Mouse (Mus musculus) liver, embryonic 14.5 days (tissue): ENCODE results near the gene Cspg4. TPM values are rescaled to one million over a fixed set of nuclear protein-coding genes. Genes with fewer than 3 reads are reported as not detected.

Source experiments
- ATAC-seq: fragments of 200-750 bp; cut with Nextera tagmentation; 2 replicates; pipeline ENCODE4 v1.8.0; 2017; ENCODE audit warnings: moderate number of reproducible peaks, mild to moderate bottlenecking, moderate library complexity; ENCODE audit not compliant: insufficient read depth
- DNase-seq, 3 experiments: peaks; one replicate each; pipeline ENCODE4 v3.0.0-alpha.2; 2012 to 2013; ENCODE audit warnings: low read depth in 3 of 3, low spot score in 3 of 3
- H3K27ac ChIP-seq: fragments of 300-500 bp; sonication (generic); 2 replicates; pipeline ENCODE4 v1.5.1; 2014; ENCODE audit warnings: moderate library complexity, mild to moderate bottlenecking, control low read depth, inconsistent platforms
- H3K27me3 ChIP-seq: fragments of 300-500 bp; sonication (generic); 2 replicates; pipeline ENCODE4 v1.6.1; 2014; ENCODE audit warnings: mild to moderate bottlenecking, low read length, moderate library complexity; ENCODE audit not compliant: control insufficient read depth, insufficient read depth
- H3K36me3 ChIP-seq: fragments of 300-500 bp; sonication (generic); replicated peaks from 2 replicates; pipeline ENCODE4 v1.6.1; 2014; ENCODE audit warnings: low read depth; ENCODE audit not compliant: control insufficient read depth, insufficient read depth
- H3K4me1 ChIP-seq, 2 experiments: fragments of 200-500 bp in 1 of 2; fragments of 300-500 bp in 1 of 2; sonication (generic) in 1 of 2; replicated peaks; 2 replicates each; pipeline ENCODE4 v1.6.1; 2012 to 2014; ENCODE audit warnings: antibody characterized with exemption in 1 of 2, inconsistent platforms in 1 of 2, low read length in 1 of 2; ENCODE audit not compliant: control insufficient read depth in 2 of 2, insufficient read depth in 2 of 2
- H3K4me2 ChIP-seq: fragments of 300-500 bp; sonication (generic); 2 replicates; pipeline ENCODE4 v1.6.1; 2014; ENCODE audit warnings: low read depth, mild to moderate bottlenecking, control low read depth, moderate library complexity
- H3K4me3 ChIP-seq, 2 experiments: fragments of 200-500 bp in 1 of 2; fragments of 300-500 bp in 1 of 2; sonication (generic) in 1 of 2; 2 replicates each; pipeline ENCODE4 v1.5.1; 2012 to 2014; ENCODE audit warnings: low read depth in 2 of 2, low read length in 2 of 2, mild to moderate bottlenecking in 2 of 2, control low read depth in 1 of 2, inconsistent platforms in 1 of 2, moderate library complexity in 1 of 2; ENCODE audit not compliant: insufficient read depth in 1 of 2
- H3K9ac ChIP-seq: fragments of 300-500 bp; sonication (generic); replicated peaks from 2 replicates; pipeline ENCODE4 v1.6.1; 2014; ENCODE audit warnings: mild to moderate bottlenecking, control low read depth, moderate library complexity
- H3K9me3 ChIP-seq: fragments of 300-500 bp; sonication (generic); 2 replicates; pipeline ENCODE4 v1.6.1; 2016; ENCODE audit warnings: low read length, mixed read lengths; ENCODE audit not compliant: control insufficient read depth
- CTCF ChIP-seq: IDR thresholded peaks from 2 replicates; pipeline ENCODE4 v1.5.1; 2016; ENCODE audit warnings: antibody characterized with exemption, low read depth, control low read depth
- EP300 ChIP-seq: IDR thresholded peaks from 2 replicates; pipeline ENCODE4 v1.6.1; 2016; ENCODE audit warnings: antibody characterized with exemption, low read depth
- WGBS: fragments of 180-500 bp; shearing (Covaris S2); extraction: QIAGEN DNeasy Blood & Tissue Kit; methylation state at CpG from one replicate; pipeline ENCODE4 v1.1.7; 2014; ENCODE audit not compliant: insufficient replicate concordance; 5-methylcytosine and 5-hydroxymethylcytosine counted together
- polyA plus RNA-seq, 2 experiments: library from polyadenylated mRNA; depleted of rRNA in 1 of 2; stranded (reverse) in 1 of 2; unstranded in 1 of 2; fragments of >200 nt; fragmentation: Nextera tagmentation in 1 of 2; extraction: Ambion mirVana in 1 of 2; gene quantifications; 2 replicates each; pipeline versions ENCODE4 v1.2.1 to v1.2.3; 2012 to 2014

Cspg4 gene
- polyA plus RNA-seq (2012; rRNA removed) (0.16 and 0.19 TPM in 2 replicates), polyA plus RNA-seq (2014; fragmentation: Nextera tagmentation; extraction: Ambion mirVana) (0.08 and 0.32 TPM in 2 replicates)

GRCm38 (mm10) chr9:56864832-56865231 is at the start of gene Cspg4:
Cspg4 (plus strand) TSS chr9:56865033.
- DNase-seq (no peak), ATAC-seq (no peak)
- 0 out of 4 replicates have a peak within 1 kb of the TSS, but pooled peaks of 1 of the 2 experiments have one; percentile 5 for H3K4me3 ChIP-seq
- WGBS: 9% methylated on average over 24 of the region's 24 CpGs
- no peak within 1 kb of the TSS for H3K9ac ChIP-seq
- H3K27ac ChIP-seq: no peak within 1 kb of the TSS
- H3K27me3 ChIP-seq: no peaks in the 10 kb centered on the region; the same call in none of the 2 replicates
- no peaks in the 10 kb centered on the region for H3K9me3 ChIP-seq
- H3K4me2 ChIP-seq: peak within 1 kb of the TSS; percentile 3; the same call in 1 of the 2 replicates
- no peak for TF ChIP-seq CTCF
- TF ChIP-seq EP300: no peak
- H3K4me1 ChIP-seq: no peaks in the 10 kb centered on the region
- no peaks in the 10 kb centered on the region for H3K36me3 ChIP-seq

- Histone ChIP-seq H3K27ac (no peak overlapping the region), H3K9ac (no peak overlapping the region), H3K36me3 (no peaks in the 10 kb centered on the region), H3K4me2 (no peak overlapping the region), H3K4me1 (no peaks in the 10 kb centered on the region), H3K27me3 (peaks cover 5% of the 10 kb centered on the region; the same call in 1 of the 2 replicates), H3K9me3 (no peaks in the 10 kb centered on the region), H3K4me3 (no peak overlapping the region)
- peak; percentile 18; the same call in 1 of the 2 replicates for TF ChIP-seq CTCF
- TF ChIP-seq EP300: no peak
- no peak for ATAC-seq
- 18% methylated on average over 3 of the region's 3 CpGs for WGBS
- DNase-seq: no peak
These were observed 39.9 kb upstream of the Cspg4 start for GRCm38 (mm10) chr9:56824900-56825299.

GRCm38 (mm10) chr9:56825476-56826213 is 39.2 kb upstream of the Cspg4 start:
- no peak overlapping the region for H3K4me3 ChIP-seq
- no peak overlapping the region for H3K9ac ChIP-seq
- DNase-seq: no peak

GRCm38 (mm10) chr9:56828146-56828545 is 36.7 kb upstream of the Cspg4 start:
- no peak for ATAC-seq
- Histone ChIP-seq H3K36me3 (no peaks in the 10 kb centered on the region), H3K4me3 (no peak overlapping the region), H3K4me2 (no peak overlapping the region), H3K27me3 (peaks cover 5% of the 10 kb centered on the region; the same call in 1 of the 2 replicates), H3K9ac (no peak overlapping the region), H3K9me3 (no peaks in the 10 kb centered on the region), H3K4me1 (no peaks in the 10 kb centered on the region), H3K27ac (no peak overlapping the region)
- TF ChIP-seq CTCF (no peak), EP300 (no peak)
- 46% methylated on average over 9 of the region's 9 CpGs for WGBS
- no peak for DNase-seq

More at GRCm38 (mm10) chr9:56825476-56826213, 39.2 kb upstream of the Cspg4 start:
- 15% methylated on average over 21 of the region's 21 CpGs for WGBS
- Histone ChIP-seq H3K27ac (no peak overlapping the region), H3K4me1 (no peaks in the 10 kb centered on the region), H3K9me3 (no peaks in the 10 kb centered on the region), H3K27me3 (peaks cover 5% of the 10 kb centered on the region; the same call in 1 of the 2 replicates), H3K36me3 (no peaks in the 10 kb centered on the region), H3K4me2 (no peak overlapping the region)
- TF ChIP-seq EP300 (no peak), CTCF (no peak)
- ATAC-seq: no peak

- H3K4me1 ChIP-seq: no peaks in the 10 kb centered on the region
- no peaks in the 10 kb centered on the region for H3K36me3 ChIP-seq
- no peak overlapping the region for H3K4me3 ChIP-seq
- no peak for TF ChIP-seq EP300
- no peak overlapping the region for H3K4me2 ChIP-seq
- H3K9ac ChIP-seq: no peak overlapping the region
- H3K27ac ChIP-seq: no peak overlapping the region
- 48% methylated on average over 6 of the region's 6 CpGs for WGBS
- no peak for DNase-seq
- no peak for ATAC-seq
- H3K9me3 ChIP-seq: no peaks in the 10 kb centered on the region
- peaks cover 5% of the 10 kb centered on the region; the same call in 1 of the 2 replicates for H3K27me3 ChIP-seq
These were observed 36.0 kb upstream of the Cspg4 start for GRCm38 (mm10) chr9:56828841-56829240.
